Mouse (Mus musculus) forebrain, embryonic 14.5 days (tissue): ENCODE results near the gene Irf5. TPM values are rescaled to one million over a fixed set of nuclear protein-coding genes. Genes with fewer than 3 reads are reported as not detected.

Experiments used
- ATAC-seq: fragments of 200-750 bp; cut with Nextera tagmentation; 2 replicates; pipeline ENCODE4 v1.8.0; 2017; ENCODE audit warnings: mild to moderate bottlenecking, moderate library complexity
- DNase-seq: peaks from one replicate; pipeline ENCODE4 v3.0.0-alpha.2; 2015; ENCODE audit warnings: low spot score
- H3K27ac ChIP-seq: fragments of 300-500 bp; sonication (generic); 2 replicates; pipeline ENCODE4 v1.5.1; 2014; ENCODE audit warnings: low read depth, mild to moderate bottlenecking, control low read depth, low read length, moderate library complexity
- H3K27me3 ChIP-seq: fragments of 300-500 bp; sonication (generic); replicated peaks from 2 replicates; pipeline ENCODE4 v1.6.1; 2014; ENCODE audit warnings: low read length, control low read depth, mixed read lengths; ENCODE audit not compliant: control insufficient read depth, insufficient read depth
- H3K36me3 ChIP-seq: fragments of 300-500 bp; sonication (generic); 2 replicates; pipeline ENCODE4 v1.6.1; 2014; ENCODE audit warnings: low read length, control low read depth; ENCODE audit not compliant: control insufficient read depth, insufficient read depth
- H3K4me1 ChIP-seq: fragments of 300-500 bp; sonication (generic); 2 replicates; pipeline ENCODE4 v1.6.1; 2014; ENCODE audit warnings: antibody characterized with exemption, low read length, control low read depth; ENCODE audit not compliant: control insufficient read depth, insufficient read depth
- H3K4me2 ChIP-seq: fragments of 300-500 bp; sonication (generic); 2 replicates; pipeline ENCODE4 v1.6.1; 2014; ENCODE audit warnings: mild to moderate bottlenecking, control low read depth, low read length
- H3K4me3 ChIP-seq: fragments of 300-500 bp; sonication (generic); 2 replicates; pipeline ENCODE4 v1.5.1; 2014; ENCODE audit warnings: low read depth, low read length, control low read depth
- H3K9ac ChIP-seq: fragments of 300-500 bp; sonication (generic); 2 replicates; pipeline ENCODE4 v1.6.1; 2014; ENCODE audit warnings: mild to moderate bottlenecking, low read length, control low read depth, moderate library complexity
- H3K9me3 ChIP-seq: fragments of 300-500 bp; sonication (generic); replicated peaks from 2 replicates; pipeline ENCODE4 v1.6.1; 2016; ENCODE audit warnings: low read length, control low read depth, mixed read lengths; ENCODE audit not compliant: control insufficient read depth
- WGBS: fragments of 180-500 bp; shearing (Covaris S2); extraction: QIAGEN DNeasy Blood & Tissue Kit; methylation state at CpG from one replicate; pipeline ENCODE4 v1.1.7; 2014; 5-methylcytosine and 5-hydroxymethylcytosine counted together
- polyA plus RNA-seq: library from polyadenylated mRNA; unstranded; fragments of >200 nt; fragmentation: Nextera tagmentation; extraction: Ambion mirVana; gene quantifications from 2 replicates; pipeline ENCODE4 v1.2.1, GENCODE M21; 2014

Gene Irf5
- polyA plus RNA-seq, 1 experiment from 2014 or later = 0.98 TPM

GRCm38 (mm10) chr6:29500810-29501209, 25.6 kb upstream of the Irf5 start:
- no peaks in the 10 kb centered on the region for H3K36me3 ChIP-seq
- ATAC-seq (no peak), DNase-seq (no peak)
- H3K9ac ChIP-seq = no peak overlapping the region
- no peak overlapping the region for H3K4me2 ChIP-seq
- WGBS = 91% methylated on average over 6 of the region's 6 CpGs
- H3K9me3 ChIP-seq = no peaks in the 10 kb centered on the region
- no peak overlapping the region for H3K4me3 ChIP-seq
- H3K4me1 ChIP-seq = no peaks in the 10 kb centered on the region
- H3K27me3 ChIP-seq = peaks cover 20% of the 10 kb centered on the region
- no peak overlapping the region for H3K27ac ChIP-seq

GRCm38 (mm10) chr6:29501599-29501998, 24.8 kb upstream of the Irf5 start:
- no peak overlapping the region for H3K9ac ChIP-seq
- H3K36me3 ChIP-seq = no peaks in the 10 kb centered on the region
- H3K9me3 ChIP-seq = no peaks in the 10 kb centered on the region
- H3K27me3 ChIP-seq = peaks cover 16% of the 10 kb centered on the region
- 89% methylated on average over 1 of the region's 1 CpGs for WGBS
- H3K27ac ChIP-seq = no peak overlapping the region
- no peak overlapping the region for H3K4me2 ChIP-seq
- H3K4me3 ChIP-seq = no peak overlapping the region
- no peak for DNase-seq
- no peaks in the 10 kb centered on the region for H3K4me1 ChIP-seq
- no peak for ATAC-seq

DNA sequence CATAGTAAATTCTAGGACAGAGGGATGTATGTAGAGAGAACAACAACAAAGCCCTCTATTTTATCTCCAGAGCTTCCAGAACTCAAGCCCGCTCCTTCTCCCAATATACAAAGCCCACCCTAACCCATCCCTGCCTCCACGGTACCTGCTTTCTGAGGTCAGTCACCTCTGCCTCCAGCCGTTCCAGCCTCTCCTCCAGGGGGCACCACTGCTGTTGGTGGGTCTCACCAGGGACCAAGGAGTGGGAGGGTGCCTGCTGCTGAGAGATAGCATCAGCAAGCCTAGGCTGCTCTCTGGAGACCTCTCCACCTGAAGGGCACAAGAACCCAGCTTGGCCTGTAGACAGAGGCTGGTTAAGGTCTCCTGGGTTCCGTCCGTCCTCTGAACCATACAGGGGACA, 20.9 kb upstream of the Irf5 start:
- ATAC-seq (no peak), DNase-seq (no peak)
- 94% methylated on average over 5 of the region's 5 CpGs for WGBS
- no peaks in the 10 kb centered on the region for H3K4me1 ChIP-seq
- H3K36me3 ChIP-seq = no peaks in the 10 kb centered on the region
- no peak overlapping the region for H3K4me3 ChIP-seq
- no peak overlapping the region for H3K9ac ChIP-seq
- H3K4me2 ChIP-seq = no peak overlapping the region
- no peak overlapping the region for H3K27ac ChIP-seq
- peaks cover 27% of the 10 kb centered on the region for H3K27me3 ChIP-seq
- H3K9me3 ChIP-seq = no peaks in the 10 kb centered on the region

DNA sequence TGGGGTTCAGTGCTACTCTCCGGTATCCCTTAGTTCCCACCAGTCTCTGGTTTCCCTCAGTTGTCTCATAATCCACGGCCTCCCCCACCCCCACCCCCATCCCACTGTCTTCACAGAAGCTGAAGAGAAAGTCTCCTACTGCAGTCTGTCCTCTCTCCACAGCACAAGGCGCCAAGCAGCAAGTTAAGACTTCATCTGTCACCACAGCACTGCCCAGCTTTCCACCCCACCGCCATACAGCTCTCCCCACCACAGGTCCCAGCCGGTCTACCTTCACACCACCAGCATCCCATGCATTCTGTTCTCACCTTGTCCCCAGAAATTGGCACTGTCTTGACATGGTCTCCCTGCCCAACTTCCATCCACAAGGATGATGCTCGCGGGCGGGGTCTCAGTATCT, 19.6 kb upstream of the Irf5 start:
- Histone ChIP-seq H3K4me2 (peak overlapping the region; percentile 59), H3K9ac (0 out of 2 replicates have a peak overlapping the region, but pooled peaks have one; percentile 5), H3K27me3 (peaks cover 27% of the 10 kb centered on the region), H3K9me3 (no peaks in the 10 kb centered on the region), H3K36me3 (no peaks in the 10 kb centered on the region), H3K27ac (no peak overlapping the region), H3K4me3 (peak overlapping the region; percentile 42), H3K4me1 (no peaks in the 10 kb centered on the region)
- 23% methylated on average over 8 of the region's 8 CpGs for WGBS
- DNase-seq (no peak), ATAC-seq (no peak)

DNA sequence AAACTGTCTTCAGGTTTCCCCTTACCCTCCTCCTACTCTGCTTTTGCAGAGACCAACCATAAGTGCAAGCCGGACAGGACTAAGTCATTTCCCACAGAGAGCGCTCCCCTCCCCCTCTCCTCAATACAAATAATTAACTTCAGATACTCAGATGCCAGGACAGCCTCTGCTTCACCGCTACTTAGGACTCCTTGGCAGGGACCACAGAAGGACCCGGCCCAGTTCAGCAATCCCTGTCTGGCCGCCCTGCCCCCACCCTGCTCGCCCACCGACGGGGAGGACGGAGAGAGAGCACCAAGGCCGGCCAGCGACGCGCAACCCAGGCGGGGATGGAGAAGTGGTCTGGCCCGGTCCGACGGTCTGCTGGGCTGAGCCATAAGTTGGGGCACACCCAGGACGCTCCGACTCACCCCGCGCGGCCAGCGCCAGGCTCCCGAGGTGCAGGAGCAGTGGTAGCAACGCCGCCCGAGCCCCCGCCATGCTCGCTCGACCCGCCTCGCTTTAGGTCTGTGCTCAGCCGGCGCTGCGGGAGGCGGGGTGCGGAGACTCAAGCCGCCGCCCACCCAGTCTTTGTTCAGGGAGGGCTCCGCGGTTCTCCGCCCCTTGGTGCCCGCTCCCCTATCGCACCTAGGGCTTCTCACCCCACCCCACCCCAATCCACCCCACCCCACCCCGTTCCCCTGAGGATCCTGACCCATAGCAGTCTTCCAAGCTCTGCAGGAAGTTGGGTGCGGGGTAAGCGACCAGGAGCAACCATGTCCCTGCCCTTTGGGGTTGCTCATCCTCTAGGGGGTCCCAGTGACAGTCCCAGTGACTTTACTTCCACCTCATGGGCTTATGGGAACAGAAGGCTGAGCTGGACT, 18.7 kb upstream of the Irf5 start, which contains the start of gene Kcp:
Kcp (minus strand) TSS at position 506 of the 863 bp plus-strand sequence.
- no peaks in the 10 kb centered on the region for H3K4me1 ChIP-seq
- no peaks in the 10 kb centered on the region for H3K9me3 ChIP-seq
- peak within 1 kb of the TSS; percentile 59 for H3K4me2 ChIP-seq
- H3K27ac ChIP-seq = no peak within 1 kb of the TSS
- DNase-seq (peak; percentile 43), ATAC-seq (peak; percentile 67)
- WGBS = under 1% methylated on average over 47 of the region's 47 CpGs
- peaks cover 27% of the 10 kb centered on the region for H3K27me3 ChIP-seq
- H3K36me3 ChIP-seq = no peaks in the 10 kb centered on the region
- peak within 1 kb of the TSS; percentile 42 for H3K4me3 ChIP-seq
- H3K9ac ChIP-seq = peak within 1 kb of the TSS; percentile 54

- peaks cover 27% of the 10 kb centered on the region for H3K27me3 ChIP-seq
- no peaks in the 10 kb centered on the region for H3K4me1 ChIP-seq
- H3K36me3 ChIP-seq = no peaks in the 10 kb centered on the region
- no peak overlapping the region for H3K27ac ChIP-seq
- no peaks in the 10 kb centered on the region for H3K9me3 ChIP-seq
- no peak for DNase-seq
- H3K9ac ChIP-seq = no peak overlapping the region
- H3K4me3 ChIP-seq = no peak overlapping the region
- 48% methylated on average over 2 of the region's 2 CpGs for WGBS
- H3K4me2 ChIP-seq = no peak overlapping the region
- ATAC-seq = no peak
Observed at GRCm38 (mm10) chr6:29509086-29509485, 17.3 kb upstream of the Irf5 start.

GRCm38 (mm10) chr6:29513284-29513683, 13.1 kb upstream of the Irf5 start:
- no peak overlapping the region for H3K4me3 ChIP-seq
- H3K9ac ChIP-seq = 0 out of 2 replicates have a peak overlapping the region, but pooled peaks have one; percentile 22
- H3K9me3 ChIP-seq = no peaks in the 10 kb centered on the region
- peak; percentile 46; the same call in 1 of the 2 replicates for ATAC-seq
- WGBS = 2% methylated on average over 11 of the region's 11 CpGs
- peak; percentile 59 for DNase-seq
- H3K4me1 ChIP-seq = no peaks in the 10 kb centered on the region
- H3K27ac ChIP-seq = no peak overlapping the region
- H3K27me3 ChIP-seq = peaks cover 10% of the 10 kb centered on the region; the same call in 1 of the 2 replicates
- no peaks in the 10 kb centered on the region for H3K36me3 ChIP-seq
- peak overlapping the region; percentile 41 for H3K4me2 ChIP-seq

DNA sequence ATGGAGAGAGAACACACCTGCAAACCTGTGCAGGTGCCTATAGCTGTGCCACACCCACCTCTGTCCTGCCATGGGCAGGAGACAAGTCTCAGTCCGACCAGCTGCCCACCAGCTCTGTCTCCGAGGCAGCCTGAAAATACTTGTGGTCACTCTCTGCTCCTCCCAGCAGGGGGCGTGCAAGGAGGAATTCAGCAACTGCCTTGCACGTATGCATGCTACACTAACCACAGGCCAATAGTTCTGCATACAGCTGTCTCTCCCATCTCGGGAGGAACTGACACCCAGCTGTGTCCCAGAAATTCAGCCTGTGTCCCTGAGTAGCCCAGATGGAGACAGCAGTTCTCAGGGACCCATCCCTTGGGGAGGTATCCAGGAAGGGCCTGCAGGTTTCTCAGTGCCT, 9.3 kb upstream of the Irf5 start:
- H3K4me2 ChIP-seq = no peak overlapping the region
- WGBS = 5% methylated on average over 5 of the region's 5 CpGs
- DNase-seq (peak; percentile 62), ATAC-seq (no peak)
- no peaks in the 10 kb centered on the region for H3K4me1 ChIP-seq
- H3K9ac ChIP-seq = no peak overlapping the region
- no peaks in the 10 kb centered on the region for H3K27me3 ChIP-seq
- H3K36me3 ChIP-seq = no peaks in the 10 kb centered on the region
- no peak overlapping the region for H3K4me3 ChIP-seq
- no peak overlapping the region for H3K27ac ChIP-seq
- H3K9me3 ChIP-seq = no peaks in the 10 kb centered on the region

- no peak overlapping the region for H3K27ac ChIP-seq
- H3K9ac ChIP-seq = no peak overlapping the region
- ATAC-seq (no peak), DNase-seq (no peak)
- no peak overlapping the region for H3K4me3 ChIP-seq
- H3K27me3 ChIP-seq = peaks cover 19% of the 10 kb centered on the region
- 71% methylated on average over 6 of the region's 6 CpGs for WGBS
- no peak overlapping the region for H3K4me2 ChIP-seq
- H3K4me1 ChIP-seq = peaks cover 4% of the 10 kb centered on the region; the same call in 1 of the 2 replicates
- H3K36me3 ChIP-seq = no peaks in the 10 kb centered on the region
- no peaks in the 10 kb centered on the region for H3K9me3 ChIP-seq
Observed at GRCm38 (mm10) chr6:29522626-29523300, 3.7 kb upstream of the Irf5 start.
